Mouse (Mus musculus): ENCODE results near the gene Cdh10. TPM values are rescaled to one million over a fixed set of nuclear protein-coding genes. Genes with fewer than 3 reads are reported as not detected.

Gene Cdh10
- 9.7 and 11.4 TPM in 2 replicates for polyA plus RNA-seq (2016; fragmentation: Nextera tagmentation; extraction: Ambion mirVana)

DNA sequence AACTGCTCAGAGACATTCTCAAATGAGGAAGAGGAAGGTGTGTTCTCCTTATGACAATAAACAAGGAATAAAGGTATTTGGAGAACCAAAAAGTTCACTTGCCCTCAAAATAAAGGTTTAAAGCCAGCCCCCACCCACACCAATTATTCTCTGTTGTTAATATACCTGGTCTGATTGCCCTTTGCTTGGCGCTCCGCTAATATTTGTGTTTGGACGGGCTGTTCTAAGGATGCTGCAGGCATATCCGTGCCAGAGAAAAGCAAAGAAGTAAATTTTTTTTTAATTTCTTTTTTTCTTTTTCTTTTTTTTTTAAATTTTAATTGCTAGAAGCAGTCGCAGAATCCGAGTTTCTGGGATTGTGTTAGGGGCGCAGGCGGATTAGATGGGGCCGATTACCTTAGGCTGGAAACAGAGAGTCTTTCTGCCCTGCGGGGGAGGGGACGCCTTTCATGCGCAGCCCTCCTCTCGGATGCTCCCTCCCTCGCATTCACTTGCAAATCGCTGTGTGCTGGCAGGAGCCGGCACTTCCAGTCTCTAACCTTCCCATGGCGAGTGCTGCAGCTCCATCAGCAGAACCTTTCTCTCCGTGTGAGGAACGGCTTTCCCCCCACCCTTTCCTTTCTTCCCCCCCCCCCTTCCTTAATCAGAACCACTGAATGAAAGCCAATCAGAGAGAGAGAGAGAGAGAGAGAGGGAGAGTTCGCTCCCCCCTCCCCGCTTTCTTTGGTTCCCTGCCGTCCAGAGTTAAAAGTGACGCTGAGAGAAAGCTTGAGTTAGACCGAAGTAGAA is at the start of gene Cdh10:
Cdh10 (plus strand) TSS at position 763 of the 789 bp plus-strand sequence.
- Histone ChIP-seq H3K4me2 (replicated peaks) (peak within 1 kb of the TSS; percentile 59), H3K27ac (peak within 1 kb of the TSS; percentile 71), H3K36me3 (no peaks in the 10 kb centered on the region), H3K9me3 (replicated peaks) (no peaks in the 10 kb centered on the region), H3K4me1 (no peaks in the 10 kb centered on the region), H3K9ac (peak within 1 kb of the TSS; percentile 56), H3K27me3 (no peaks in the 10 kb centered on the region), H3K4me3 (peak within 1 kb of the TSS; percentile 44)
- WGBS = under 1% methylated on average over 24 of the region's 24 CpGs
- peak; percentile 94 for ATAC-seq (ENCODE audit: low FRiP score)

DNA sequence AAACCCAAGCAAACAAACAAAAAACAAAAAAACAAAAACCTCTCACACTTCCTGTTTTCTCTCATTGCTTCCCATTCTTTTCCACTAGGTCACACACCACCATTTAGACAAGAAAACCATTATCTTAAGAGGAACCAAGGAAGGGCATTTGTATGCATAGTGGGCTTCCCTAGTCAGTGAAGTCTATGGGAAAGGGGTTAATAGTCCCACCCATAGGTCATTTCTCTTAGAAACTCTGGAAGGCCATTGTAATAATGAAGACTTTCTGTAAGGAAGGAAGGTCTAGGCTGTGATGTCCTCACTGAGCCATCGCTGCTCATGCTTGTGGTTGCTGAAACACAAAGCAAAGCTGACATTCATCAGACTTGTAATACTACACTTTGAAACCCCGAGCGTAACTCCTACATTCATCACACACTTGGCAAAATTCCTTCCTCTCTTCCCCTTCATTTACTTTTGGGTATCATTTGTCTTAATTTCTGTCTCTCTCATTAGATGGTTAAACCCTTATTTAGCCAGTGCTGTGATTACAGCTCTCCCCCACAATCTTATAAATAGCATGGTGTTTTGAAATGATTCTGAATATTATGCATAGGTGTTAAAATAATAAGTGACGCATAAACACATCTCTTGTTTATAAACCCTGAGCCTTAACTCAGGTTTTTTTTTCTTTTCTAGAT is 9.5 kb upstream of the Cdh10 start:
- Histone ChIP-seq H3K4me1 (no peaks in the 10 kb centered on the region), H3K4me2 (replicated peaks) (no peak overlapping the region), H3K4me3 (no peak overlapping the region), H3K36me3 (no peaks in the 10 kb centered on the region), H3K9ac (no peak overlapping the region), H3K27ac (no peak overlapping the region), H3K9me3 (replicated peaks) (no peaks in the 10 kb centered on the region), H3K27me3 (no peaks in the 10 kb centered on the region)
- WGBS = 51% methylated on average over 4 of the region's 4 CpGs
- peak; percentile 89 for ATAC-seq (ENCODE audit: low FRiP score)

DNA sequence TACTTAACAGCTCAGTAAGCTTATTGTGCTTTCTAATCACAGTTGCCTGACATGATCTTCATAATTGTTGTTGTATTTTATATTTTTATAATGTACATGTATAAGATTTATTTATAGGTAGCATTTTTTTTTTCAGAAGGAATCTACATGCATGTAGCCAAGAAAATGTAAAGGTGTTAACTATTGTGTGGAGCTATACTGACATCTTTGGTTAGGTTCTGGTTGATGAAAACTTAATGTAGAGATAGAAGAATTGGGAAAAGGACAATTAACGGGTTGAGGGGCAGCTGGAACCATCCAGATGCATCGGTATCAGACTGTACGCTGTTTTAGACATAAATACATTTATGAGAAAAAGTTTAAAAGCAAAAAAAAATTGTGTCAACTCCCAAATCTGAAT is 1.0 kb upstream of the Cdh10 start:
- Histone ChIP-seq H3K4me3 (no peak overlapping the region), H3K9me3 (replicated peaks) (no peaks in the 10 kb centered on the region), H3K27ac (no peak overlapping the region), H3K36me3 (no peaks in the 10 kb centered on the region), H3K4me2 (replicated peaks) (peak overlapping the region; percentile 59), H3K27me3 (no peaks in the 10 kb centered on the region), H3K9ac (no peak overlapping the region), H3K4me1 (no peaks in the 10 kb centered on the region)
- no peak for ATAC-seq (ENCODE audit: low FRiP score)
- WGBS = 65% methylated on average over 3 of the region's 3 CpGs

DNA sequence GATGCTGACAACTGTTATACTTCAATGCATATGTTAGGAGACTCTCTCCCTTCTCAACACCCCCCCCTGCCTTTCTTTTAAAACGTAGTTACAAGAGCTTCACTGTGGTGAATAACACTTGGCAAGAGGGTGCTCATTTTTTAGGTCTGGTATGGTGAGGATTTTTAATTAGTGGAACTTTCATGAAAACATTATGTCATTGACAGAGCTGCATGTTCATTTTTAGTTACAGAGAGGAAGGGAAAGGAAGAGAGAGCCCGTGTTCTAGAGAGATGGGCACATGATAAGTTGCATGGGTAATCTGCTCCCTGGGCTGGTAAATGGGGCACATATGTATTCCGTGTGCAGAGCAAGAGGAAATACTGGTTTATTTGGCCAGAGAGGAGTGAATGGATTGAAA is 1.5 kb downstream of the Cdh10 start:
- Histone ChIP-seq H3K9ac (no peak overlapping the region), H3K4me3 (peak overlapping the region; percentile 44), H3K4me1 (no peaks in the 10 kb centered on the region), H3K36me3 (no peaks in the 10 kb centered on the region), H3K9me3 (replicated peaks) (no peaks in the 10 kb centered on the region), H3K27me3 (no peaks in the 10 kb centered on the region), H3K27ac (no peak overlapping the region), H3K4me2 (replicated peaks) (peak overlapping the region; percentile 59)
- ATAC-seq (ENCODE audit: low FRiP score) = no peak
- WGBS = 20% methylated on average over 3 of the region's 3 CpGs

DNA sequence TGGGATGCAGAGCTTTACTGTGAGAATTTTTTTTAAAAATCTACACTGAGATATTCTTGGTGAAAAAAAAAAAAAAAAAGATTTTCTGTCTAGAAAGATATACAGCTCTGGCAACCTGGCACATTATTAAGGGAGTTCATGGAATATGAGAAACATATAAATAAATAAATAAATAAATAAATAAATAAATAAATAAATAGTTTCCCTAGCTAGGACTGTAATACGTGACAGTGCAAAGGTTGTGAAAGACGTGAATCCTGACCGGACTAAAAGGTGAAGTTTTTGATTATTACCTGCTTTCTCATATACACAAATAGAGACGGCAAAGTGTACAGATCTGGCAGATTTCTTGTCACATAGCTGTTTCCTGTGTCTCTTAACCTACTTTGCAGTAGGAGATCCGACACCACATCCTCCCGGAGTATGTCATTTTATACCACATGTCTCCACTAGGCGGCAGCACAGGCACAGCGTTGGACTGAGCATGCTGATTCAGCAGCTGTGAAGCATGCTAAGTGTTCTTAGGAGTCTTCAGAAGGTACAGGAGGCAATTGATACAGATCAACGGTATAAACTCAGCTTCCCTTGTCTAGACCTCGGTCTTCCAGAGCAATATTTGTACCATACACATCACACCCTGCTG is 2.5 kb downstream of the Cdh10 start:
- Histone ChIP-seq H3K36me3 (no peaks in the 10 kb centered on the region), H3K27ac (no peak overlapping the region), H3K9me3 (replicated peaks) (no peaks in the 10 kb centered on the region), H3K9ac (no peak overlapping the region), H3K4me1 (no peaks in the 10 kb centered on the region), H3K4me3 (no peak overlapping the region), H3K27me3 (no peaks in the 10 kb centered on the region), H3K4me2 (replicated peaks) (peak overlapping the region; percentile 59)
- peak; percentile 51 for ATAC-seq (ENCODE audit: low FRiP score)
- 28% methylated on average over 10 of the region's 10 CpGs for WGBS

DNA sequence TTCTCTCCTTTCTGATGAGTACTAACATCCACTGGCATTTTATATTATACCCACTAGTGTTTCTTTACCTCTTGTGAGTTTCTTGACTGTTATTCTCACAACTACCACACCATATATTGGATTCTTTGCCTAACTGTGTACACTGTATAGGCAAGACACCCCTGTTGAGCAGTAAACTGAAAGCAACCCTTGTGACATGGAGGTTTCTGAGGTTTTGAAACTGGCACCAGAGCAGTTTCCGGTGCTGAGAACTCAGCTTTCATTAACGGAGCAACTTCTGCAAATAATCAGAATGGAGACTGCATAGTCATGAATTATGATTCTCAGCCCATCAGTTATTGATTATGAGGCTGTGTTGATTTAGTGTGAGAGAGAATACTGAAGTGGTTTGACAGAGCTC is 4.7 kb downstream of the Cdh10 start:
- Histone ChIP-seq H3K4me1 (no peaks in the 10 kb centered on the region), H3K9ac (no peak overlapping the region), H3K4me3 (no peak overlapping the region), H3K4me2 (replicated peaks) (no peak overlapping the region), H3K27ac (no peak overlapping the region), H3K9me3 (replicated peaks) (no peaks in the 10 kb centered on the region), H3K36me3 (no peaks in the 10 kb centered on the region), H3K27me3 (no peaks in the 10 kb centered on the region)
- WGBS = 82% methylated on average over 2 of the region's 2 CpGs
- ATAC-seq (ENCODE audit: low FRiP score) = no peak

DNA sequence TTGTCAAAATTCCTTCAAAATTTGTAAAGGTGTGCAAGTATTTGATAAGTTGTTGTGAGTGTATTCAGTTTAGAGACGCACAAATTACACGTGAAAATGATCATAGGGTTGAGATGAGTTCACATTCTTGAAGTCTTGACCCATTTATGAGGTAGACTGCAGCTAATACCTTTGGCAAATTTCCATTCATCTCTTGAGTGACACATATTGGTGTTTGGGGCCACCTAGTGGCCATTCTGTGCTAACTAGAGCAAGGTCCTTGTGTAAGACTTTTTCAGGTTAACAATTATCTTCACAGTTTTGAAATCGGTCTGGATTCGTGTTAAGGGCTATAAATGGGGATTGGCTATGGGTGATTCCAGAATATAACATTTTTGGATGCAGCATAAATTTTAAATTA is 13.5 kb downstream of the Cdh10 start:
- H3K27me3 ChIP-seq = no peaks in the 10 kb centered on the region
- no peak overlapping the region for H3K27ac ChIP-seq
- H3K9ac ChIP-seq = no peak overlapping the region
- no peaks in the 10 kb centered on the region for H3K4me1 ChIP-seq
- no peak overlapping the region for H3K4me3 ChIP-seq
- H3K4me2 ChIP-seq (replicated peaks) = no peak overlapping the region
- peak; percentile 64; the same call in 1 of the 2 replicates for ATAC-seq (ENCODE audit: low FRiP score)
- H3K9me3 ChIP-seq (replicated peaks) = no peaks in the 10 kb centered on the region
- H3K36me3 ChIP-seq = no peaks in the 10 kb centered on the region
- WGBS = 25% methylated on average over 4 of the region's 4 CpGs

DNA sequence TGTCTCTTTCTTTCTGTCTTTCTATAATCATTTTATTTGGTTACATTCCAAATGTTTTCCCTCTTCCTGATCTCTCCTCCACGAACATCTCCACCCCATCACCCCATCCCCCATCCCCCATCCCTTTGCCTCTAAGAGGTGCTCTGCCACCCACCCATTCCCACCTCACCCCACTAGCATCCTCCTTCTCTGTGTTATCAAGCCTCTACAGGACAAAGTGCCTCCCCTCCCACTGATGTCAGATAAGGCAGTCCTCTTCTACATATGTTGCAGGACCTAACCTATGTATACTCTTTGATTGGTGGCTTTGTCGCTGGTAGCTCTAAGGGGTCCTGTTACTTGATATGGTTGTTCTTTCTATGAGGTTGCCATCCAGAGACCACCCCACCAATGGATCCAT is 23.0 kb downstream of the Cdh10 start:
- Histone ChIP-seq H3K4me2 (replicated peaks) (no peak overlapping the region), H3K36me3 (no peaks in the 10 kb centered on the region), H3K4me3 (no peak overlapping the region), H3K27ac (no peak overlapping the region), H3K9ac (no peak overlapping the region), H3K4me1 (no peaks in the 10 kb centered on the region), H3K27me3 (no peaks in the 10 kb centered on the region), H3K9me3 (replicated peaks) (no peaks in the 10 kb centered on the region)
- WGBS = 73% methylated on average over 2 of the region's 2 CpGs
- no peak for ATAC-seq (ENCODE audit: low FRiP score)

DNA sequence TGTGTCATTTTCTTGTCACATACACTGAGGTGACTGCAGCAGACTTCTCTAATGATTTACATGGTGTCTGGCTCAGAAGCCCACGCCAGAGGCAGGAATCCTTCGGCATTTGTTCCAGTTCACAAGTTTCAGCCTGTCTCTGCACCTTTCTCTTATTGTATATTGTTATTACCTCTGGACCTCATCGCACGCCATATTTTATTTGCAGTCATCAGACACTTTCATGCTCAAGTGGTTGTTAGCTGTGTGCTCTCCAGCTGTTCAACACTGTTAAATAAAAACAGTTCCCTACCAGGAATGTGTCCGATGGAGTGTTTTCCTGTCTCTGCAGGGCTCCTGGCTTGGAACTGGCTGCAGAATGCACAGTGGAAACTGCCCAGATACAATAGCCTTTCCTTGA is 26.1 kb downstream of the Cdh10 start:
- Histone ChIP-seq H3K4me3 (no peak overlapping the region), H3K27me3 (no peaks in the 10 kb centered on the region), H3K9me3 (replicated peaks) (no peaks in the 10 kb centered on the region), H3K4me1 (no peaks in the 10 kb centered on the region), H3K9ac (no peak overlapping the region), H3K27ac (no peak overlapping the region; the same call in 1 of the 2 replicates), H3K36me3 (no peaks in the 10 kb centered on the region), H3K4me2 (replicated peaks) (no peak overlapping the region)
- ATAC-seq (ENCODE audit: low FRiP score) = no peak
- 51% methylated on average over 5 of the region's 5 CpGs for WGBS

DNA sequence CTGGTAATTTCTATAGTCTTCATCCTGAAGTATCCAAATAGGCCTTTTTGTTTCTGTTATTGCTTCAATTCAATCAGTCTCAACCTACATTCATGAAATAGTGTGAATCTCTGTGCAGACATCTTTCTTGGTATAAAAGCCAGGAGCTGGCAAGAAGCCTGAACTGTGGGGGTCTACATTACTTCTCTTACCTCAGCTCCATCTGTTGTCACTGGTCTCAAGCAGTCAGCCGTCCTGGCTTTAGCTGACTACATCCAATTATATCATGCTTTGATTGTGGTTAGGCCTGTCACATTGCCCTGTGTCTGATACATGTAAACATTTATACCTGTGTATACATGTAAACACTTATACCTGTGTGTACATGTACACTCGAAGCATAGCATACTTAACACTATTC is 31.8 kb downstream of the Cdh10 start:
- Histone ChIP-seq H3K4me1 (no peaks in the 10 kb centered on the region), H3K36me3 (no peaks in the 10 kb centered on the region), H3K27me3 (no peaks in the 10 kb centered on the region), H3K4me3 (no peak overlapping the region), H3K4me2 (replicated peaks) (no peak overlapping the region), H3K9ac (no peak overlapping the region), H3K27ac (no peak overlapping the region), H3K9me3 (replicated peaks) (no peaks in the 10 kb centered on the region)
- ATAC-seq (ENCODE audit: low FRiP score) = no peak
- WGBS = 80% methylated on average over 2 of the region's 2 CpGs

DNA sequence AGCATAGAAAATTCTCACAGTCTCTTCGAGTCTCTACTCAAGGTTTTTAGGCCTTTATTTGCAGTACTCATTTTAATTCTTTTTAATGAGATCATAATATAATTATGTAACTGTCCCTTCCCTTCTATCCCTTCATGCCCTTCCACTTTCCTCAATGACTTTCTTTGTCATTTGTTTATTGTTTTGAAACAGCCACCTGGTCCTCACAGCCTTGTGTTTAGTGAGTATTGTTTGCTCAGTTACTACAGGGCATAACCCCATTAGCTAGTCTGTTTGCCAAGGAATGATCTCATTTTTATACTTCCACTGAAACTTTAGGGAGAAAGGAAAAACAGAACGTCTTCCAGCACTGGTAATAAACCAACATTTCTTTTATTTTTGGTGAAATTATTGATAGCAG is 39.4 kb downstream of the Cdh10 start:
- Histone ChIP-seq H3K4me2 (replicated peaks) (no peak overlapping the region), H3K36me3 (no peaks in the 10 kb centered on the region), H3K27ac (no peak overlapping the region), H3K27me3 (no peaks in the 10 kb centered on the region), H3K4me1 (no peaks in the 10 kb centered on the region), H3K9me3 (replicated peaks) (no peaks in the 10 kb centered on the region), H3K4me3 (no peak overlapping the region), H3K9ac (no peak overlapping the region)
- WGBS = 79% methylated on average over 2 of the region's 2 CpGs
- no peak for ATAC-seq (ENCODE audit: low FRiP score)

DNA sequence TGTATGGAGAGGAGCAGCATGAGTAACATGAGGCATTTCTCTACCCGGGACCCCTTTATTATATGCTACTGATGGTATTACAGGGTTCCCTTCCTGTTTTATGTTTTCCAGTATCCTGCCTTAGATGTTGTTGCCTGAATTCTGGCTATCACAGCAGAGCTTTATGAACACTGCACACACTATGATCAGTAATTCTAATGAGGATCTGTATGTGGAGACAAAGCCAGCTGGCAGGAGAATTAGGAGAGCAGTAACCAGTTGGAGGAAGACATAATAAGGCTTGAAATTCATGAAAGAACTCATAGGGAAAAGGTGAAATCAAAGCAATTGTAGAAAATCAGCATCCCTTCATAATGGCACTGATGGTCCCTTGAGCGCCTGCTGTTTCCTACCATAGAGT is 51.1 kb downstream of the Cdh10 start:
- 93% methylated on average over 2 of the region's 2 CpGs for WGBS

More for the DNA sequence above, 51.1 kb downstream of the Cdh10 start:
- Histone ChIP-seq H3K36me3 (no peaks in the 10 kb centered on the region), H3K4me2 (replicated peaks) (no peak overlapping the region), H3K27me3 (no peaks in the 10 kb centered on the region), H3K4me3 (no peak overlapping the region), H3K4me1 (no peaks in the 10 kb centered on the region), H3K9ac (no peak overlapping the region), H3K27ac (no peak overlapping the region), H3K9me3 (replicated peaks) (no peaks in the 10 kb centered on the region)
- no peak for ATAC-seq (ENCODE audit: low FRiP score)
